Mouse (Mus musculus) gonadal fat pad, adult 2 months (tissue): ENCODE results near the gene Ggcx. TPM values are rescaled to one million over a fixed set of nuclear protein-coding genes. Genes with fewer than 3 reads are reported as not detected.

Source experiments
- DNase-seq: peaks from one replicate; pipeline ENCODE4 v3.0.0-alpha.2; 2012; ENCODE audit warnings: low read depth
- polyA plus RNA-seq: library from polyadenylated mRNA; depleted of rRNA; stranded (reverse); fragments of >200 nt; gene quantifications from 2 replicates; pipeline ENCODE4 v1.2.3, GENCODE M21; 2012

Ggcx gene
- polyA plus RNA-seq, 1 experiment: 26.9 TPM

GRCm38 (mm10) chr6:72387816-72388215, 26.3 kb upstream of the Ggcx start:
- no peak for DNase-seq

DNA sequence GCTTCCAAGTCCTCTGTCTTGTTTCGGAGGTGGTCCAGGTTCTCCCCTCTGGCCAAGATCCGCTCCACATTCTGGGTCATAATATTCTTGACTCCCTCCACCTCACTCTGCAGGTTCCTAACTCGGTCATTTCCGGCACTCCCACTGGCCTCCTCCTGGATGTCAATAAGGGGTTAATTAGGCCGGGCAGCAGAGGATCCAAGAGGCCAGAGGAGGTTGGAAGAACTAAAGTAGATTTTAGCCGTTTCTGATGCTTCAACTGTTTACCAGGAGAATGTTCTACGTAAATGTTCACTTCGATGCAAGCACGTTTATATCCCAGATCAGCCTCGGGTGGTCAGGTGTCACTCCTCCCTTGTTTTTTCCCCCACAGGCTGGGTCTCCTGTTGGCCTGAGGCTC, 25.8 kb upstream of the Ggcx start:
- no peak for DNase-seq

GRCm38 (mm10) chr6:72388791-72389329, 25.2 kb upstream of the Ggcx start:
- no peak for DNase-seq

- DNase-seq: no peak
Observed at GRCm38 (mm10) chr6:72389471-72389940, 24.6 kb upstream of the Ggcx start.

GRCm38 (mm10) chr6:72389941-72390771, 24.0 kb upstream of the Ggcx start, which contains the start of gene Vamp8:
Vamp8 (minus strand) TSS chr6:72390703.
- no peak for DNase-seq

- no peak for DNase-seq
Observed at GRCm38 (mm10) chr6:72390795-72391521, 23.1 kb upstream of the Ggcx start.

- DNase-seq: no peak
Observed at GRCm38 (mm10) chr6:72392341-72392740, 21.8 kb upstream of the Ggcx start.

- DNase-seq: no peak
Observed at GRCm38 (mm10) chr6:72396837-72397251, 17.3 kb upstream of the Ggcx start.

GRCm38 (mm10) chr6:72399967-72400366, 14.1 kb upstream of the Ggcx start:
- no peak for DNase-seq

GRCm38 (mm10) chr6:72401875-72402274, 12.2 kb upstream of the Ggcx start:
- no peak for DNase-seq

DNA sequence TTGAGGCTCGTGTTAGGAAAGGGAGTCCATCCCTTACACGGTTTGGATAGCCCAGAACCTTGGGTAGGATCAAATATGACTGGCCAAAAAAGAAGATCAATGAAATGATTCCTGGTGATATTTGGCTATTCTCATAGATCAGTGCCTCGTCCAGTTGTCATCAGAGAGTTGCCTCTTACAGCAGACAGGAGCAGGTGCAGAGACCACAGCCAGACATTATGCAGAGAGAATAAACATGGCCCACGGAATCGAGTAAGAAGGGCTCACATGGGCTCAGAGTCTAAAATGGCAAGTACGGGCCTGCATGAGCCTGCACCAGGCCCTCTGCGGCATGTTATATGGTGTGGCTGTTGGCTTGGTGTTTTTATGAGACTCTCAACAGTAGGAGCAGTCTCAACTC, 8.8 kb upstream of the Ggcx start:
- no peak for DNase-seq

DNA sequence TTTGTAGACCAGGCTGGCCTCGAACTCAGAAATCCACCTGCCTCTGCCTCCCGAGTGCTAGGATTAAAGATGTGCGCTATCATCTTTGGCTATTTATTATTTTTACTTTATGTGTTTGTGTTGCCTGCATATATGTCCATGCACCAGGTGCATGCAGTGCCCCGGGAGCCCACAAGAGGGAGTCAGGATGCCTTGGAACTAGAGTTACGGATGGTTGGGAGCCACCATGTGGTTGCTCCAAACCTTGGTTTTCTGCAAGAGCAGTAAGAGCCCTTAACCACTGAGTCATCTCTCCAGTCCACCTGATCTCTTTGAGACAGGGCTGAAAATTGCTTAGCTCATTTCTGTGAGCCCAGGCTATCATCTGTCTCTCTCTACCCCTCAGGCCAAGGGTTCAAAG, 7.0 kb upstream of the Ggcx start:
- DNase-seq: no peak

- no peak for DNase-seq
Observed at GRCm38 (mm10) chr6:72409567-72409966, 4.5 kb upstream of the Ggcx start.

GRCm38 (mm10) chr6:72410003-72410402, 4.1 kb upstream of the Ggcx start:
- no peak for DNase-seq

GRCm38 (mm10) chr6:72410518-72410917, 3.6 kb upstream of the Ggcx start:
- DNase-seq: no peak

GRCm38 (mm10) chr6:72415181-72415580, 1.1 kb downstream of the Ggcx start:
- DNase-seq: no peak

DNA sequence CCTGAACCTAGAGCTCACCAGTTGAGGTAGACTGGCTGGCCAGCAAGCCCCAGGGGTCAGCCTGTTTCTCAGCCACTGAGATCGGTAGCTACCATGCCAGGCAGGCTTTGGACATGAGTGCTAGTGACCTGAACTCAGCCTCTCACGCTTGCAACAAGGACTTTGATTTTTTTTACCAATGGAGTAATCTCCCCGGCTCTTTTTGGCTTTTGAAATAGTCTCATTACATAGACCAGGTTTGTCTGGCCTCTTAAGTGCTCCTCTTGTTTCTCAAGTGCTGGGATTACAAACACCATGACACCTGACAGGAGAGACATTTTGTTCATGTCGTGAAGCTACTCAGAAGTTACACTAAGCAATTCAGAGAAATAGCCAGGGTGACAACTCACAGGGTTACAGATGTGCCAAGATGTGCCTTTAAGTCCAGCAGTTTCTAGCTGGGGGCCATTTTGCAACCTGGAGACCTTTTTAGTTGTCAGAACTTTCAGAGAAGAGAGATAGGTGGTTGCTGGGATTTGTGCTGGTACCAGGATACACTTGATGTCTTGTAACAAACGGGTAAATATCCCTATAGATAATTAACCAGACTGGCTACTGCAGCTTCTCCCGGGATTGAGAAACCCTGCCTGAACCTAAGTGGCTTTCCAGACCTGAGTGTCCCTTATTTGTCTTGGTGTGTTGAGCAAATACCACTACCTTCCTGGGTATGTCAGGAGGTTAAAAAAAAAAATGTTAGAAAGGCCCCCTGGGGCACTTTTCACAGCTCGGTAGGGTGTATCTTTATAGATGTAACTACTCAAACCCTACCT, 2.1 kb downstream of the Ggcx start:
- DNase-seq: peak; percentile 90

GRCm38 (mm10) chr6:72418279-72418678, 4.2 kb downstream of the Ggcx start:
- no peak for DNase-seq

DNA sequence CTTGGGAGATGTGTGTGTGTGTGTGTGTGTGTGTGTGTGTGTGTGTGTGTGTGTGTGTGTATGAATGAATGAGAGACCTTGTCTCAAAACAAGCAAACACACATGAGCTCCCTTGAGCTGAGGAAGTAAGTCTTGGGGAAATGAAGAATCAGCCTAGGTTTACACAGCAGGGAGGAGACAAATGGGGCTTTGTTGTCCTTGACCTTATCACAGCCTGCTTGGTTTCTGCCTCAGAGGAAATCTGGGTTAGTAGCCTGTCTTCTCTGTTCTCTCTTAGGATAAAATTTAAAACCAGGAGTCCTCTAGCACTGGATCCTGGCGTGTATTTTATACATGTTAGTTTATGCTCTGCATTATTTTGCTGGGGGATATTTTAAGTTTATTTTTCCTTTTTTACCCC, 5.7 kb downstream of the Ggcx start:
- DNase-seq: no peak

DNA sequence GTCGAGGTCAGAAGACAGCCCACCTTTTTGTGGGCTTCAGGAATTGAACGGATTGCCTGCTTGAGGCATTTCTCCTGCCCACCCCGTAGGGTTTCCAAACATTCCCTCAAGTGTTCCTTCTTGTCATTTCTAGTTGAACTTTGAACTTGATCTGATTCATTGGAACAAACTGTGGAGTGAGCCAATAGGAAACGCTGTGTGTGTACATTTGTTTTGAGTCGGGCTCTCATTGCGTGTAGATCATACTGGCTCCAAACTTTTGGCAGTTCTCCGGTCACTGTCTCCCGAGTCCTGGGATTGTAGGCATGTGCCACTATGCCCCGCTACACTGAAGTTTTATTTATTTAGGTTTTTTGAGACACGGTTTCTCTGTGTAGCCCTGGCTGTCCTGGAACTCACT, 6.8 kb downstream of the Ggcx start:
- no peak for DNase-seq

- DNase-seq: no peak
Observed at GRCm38 (mm10) chr6:72425646-72426045, 11.5 kb downstream of the Ggcx start.

DNA sequence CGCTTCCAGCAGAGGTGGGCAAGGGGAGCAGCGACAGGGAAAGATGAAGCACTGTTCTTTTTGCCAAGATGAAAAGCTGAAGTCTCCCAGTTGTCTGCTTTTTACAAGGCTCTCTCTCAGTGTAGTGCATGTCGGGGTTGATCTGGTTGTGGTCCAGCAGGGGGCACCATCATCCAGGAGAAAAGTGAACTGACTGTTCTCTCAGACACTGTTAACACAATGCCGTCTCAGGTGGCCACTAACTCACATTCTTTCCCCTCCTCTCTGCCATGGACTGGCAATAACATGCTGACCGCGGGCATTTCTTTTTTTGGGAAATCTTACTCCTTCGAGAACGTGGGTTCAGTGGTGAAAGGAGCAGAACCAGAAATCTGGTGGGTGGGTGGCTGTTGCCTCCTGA, 13.9 kb downstream of the Ggcx start:
- DNase-seq: no peak
